Mouse (Mus musculus) heart, adult 2 months (tissue): ENCODE data around the gene Top2b.

Experiments
- CTCF ChIP-seq: fragments of 200-600 bp; IDR thresholded peaks from 2 replicates; pipeline ENCODE4 v1.8.1; 2022; ENCODE audit warnings: antibody characterized with exemption, mild to moderate bottlenecking, moderate library complexity
- EP300 ChIP-seq: fragments of 200-500 bp; IDR thresholded peaks from 2 replicates; pipeline ENCODE4 v1.6.1; 2011; ENCODE audit warnings: low read depth, low read length, control low read depth; ENCODE audit not compliant: insufficient read depth
- POLR2A ChIP-seq: fragments of 200-500 bp; IDR thresholded peaks from 2 replicates; pipeline ENCODE4 v1.6.1; 2011; ENCODE audit warnings: mild to moderate bottlenecking, low read depth, low read length, control low read depth; ENCODE audit not compliant: insufficient read depth

DNA sequence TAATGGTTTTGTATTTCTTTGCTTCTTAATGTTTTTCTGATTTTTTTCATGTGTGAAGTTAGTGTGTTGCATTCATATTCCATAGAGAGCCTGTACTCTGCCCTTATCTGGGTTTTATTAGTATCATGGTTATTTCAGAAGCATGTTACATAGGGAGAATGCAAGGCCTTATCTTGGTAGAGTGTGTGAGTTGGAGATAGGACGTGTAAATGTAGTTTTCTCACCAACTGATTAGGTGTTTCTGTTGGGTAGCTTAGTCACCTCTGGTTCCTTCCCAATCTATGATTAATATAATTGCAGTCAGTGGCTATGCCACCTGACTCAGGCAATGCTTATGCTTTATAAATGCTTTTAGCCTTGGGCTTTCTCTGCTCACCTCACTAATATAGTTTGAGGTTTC, 19.8 kb downstream of the Top2b start:
- TF ChIP-seq EP300 (no peak), CTCF (no peak), POLR2A (no peak)
